Mouse (Mus musculus) G1E (cell line): ENCODE data around the gene Vps53. TPM values are rescaled to one million over a fixed set of nuclear protein-coding genes. Genes with fewer than 3 reads are reported as not detected.

Experiments
- ATAC-seq: 2 replicates; pipeline ENCODE4 v1.8.0; 2016; ENCODE audit warnings: mild to moderate bottlenecking; ENCODE audit not compliant: insufficient number of reproducible peaks, poor library complexity, low FRiP score, severe bottlenecking; ENCODE audit errors: extremely low read depth
- DNase-seq: peaks from one replicate; pipeline ENCODE4 v3.0.0; 2012; ENCODE audit warnings: low spot score
- H3K27me3 ChIP-seq: 2 replicates; pipeline ENCODE4 v1.6.1; 2012; ENCODE audit warnings: mild to moderate bottlenecking, low read length, inconsistent platforms; ENCODE audit not compliant: insufficient read depth
- H3K36me3 ChIP-seq: replicated peaks from 2 replicates; pipeline ENCODE3; 2012; ENCODE audit warnings: mild to moderate bottlenecking, inconsistent platforms
- H3K4me1 ChIP-seq: 2 replicates; pipeline ENCODE4 v1.6.1; 2012; ENCODE audit warnings: low read depth, low read length, inconsistent platforms, mixed read lengths; ENCODE audit not compliant: insufficient read depth
- H3K4me3 ChIP-seq: 2 replicates; pipeline ENCODE4 v1.5.1; 2012; ENCODE audit warnings: low read depth, mild to moderate bottlenecking, inconsistent platforms, low read length, moderate library complexity, mixed read lengths
- H3K9me3 ChIP-seq: replicated peaks from 2 replicates; pipeline ENCODE4 v1.6.1; 2012; ENCODE audit warnings: inconsistent platforms
- CTCF ChIP-seq: IDR thresholded peaks from 2 replicates; pipeline ENCODE4 v1.5.1; 2012; ENCODE audit warnings: low read depth, low read length, inconsistent platforms, mixed read lengths
- GATA1 ChIP-seq: IDR thresholded peaks from 2 replicates; pipeline ENCODE4 v1.6.1; 2012; ENCODE audit warnings: borderline replicate concordance, low read length, inconsistent platforms, mixed read lengths
- GATA2 ChIP-seq: IDR thresholded peaks from 2 replicates; pipeline ENCODE4 v1.6.1; 2012; ENCODE audit warnings: low read depth, low read length, inconsistent platforms, borderline replicate concordance
- POLR2AphosphoS5 ChIP-seq: IDR thresholded peaks from 2 replicates; pipeline ENCODE4 v1.6.1; 2012; ENCODE audit warnings: low read depth, low read length, inconsistent platforms; ENCODE audit not compliant: insufficient replicate concordance
- TAL1 ChIP-seq: conservative IDR thresholded peaks from 2 replicates; pipeline ENCODE4 v1.6.1; 2012; ENCODE audit warnings: low read depth, low read length, inconsistent platforms, mixed read lengths
- polyA plus RNA-seq: library from polyadenylated mRNA; stranded (reverse); fragments of >175 nt; gene quantifications from 2 replicates; pipeline ENCODE4 v1.2.3, GENCODE M21; 2012
- total RNA-seq, 2 experiments: library from RNA; stranded (forward) in 1 of 2; stranded (reverse) in 1 of 2; fragments of 200-1000 nt in 1 of 2; fragments of >200 nt in 1 of 2; fragmentation: Nextera tagmentation in 1 of 2; gene quantifications; 2 replicates each; pipeline ENCODE4 v1.2.3; 2014 to 2017

The Vps53 gene
- total and polyA plus RNA-seq, 3 experiments: 26.1 to 39.3 (median 35.5) TPM

GRCm38 (mm10) chr11:76154200-76154599, 25.2 kb downstream of the Vps53 start:
- TF ChIP-seq POLR2AphosphoS5 (no peak), GATA2 (no peak), GATA1 (no peak), CTCF (no peak)
- H3K9me3 ChIP-seq: no peaks in the 10 kb centered on the region
- H3K4me3 ChIP-seq: no peak overlapping the region
- peaks cover 58% of the 10 kb centered on the region for H3K36me3 ChIP-seq
- H3K4me1 ChIP-seq: 0 out of 2 replicates have a peak, but pooled peaks cover 5% of the 10 kb centered on the region
- no peaks in the 10 kb centered on the region for H3K27me3 ChIP-seq
- no peak for DNase-seq
- no peak for ATAC-seq

- no peak for ATAC-seq
- no peak for DNase-seq
- H3K4me3 ChIP-seq: no peak overlapping the region
- no peaks in the 10 kb centered on the region for H3K27me3 ChIP-seq
- H3K36me3 ChIP-seq: peaks cover 59% of the 10 kb centered on the region
- no peaks in the 10 kb centered on the region for H3K9me3 ChIP-seq
- 0 out of 2 replicates have a peak, but pooled peaks cover 5% of the 10 kb centered on the region for H3K4me1 ChIP-seq
- TF ChIP-seq GATA1: no peak
- no peak for TF ChIP-seq GATA2
- TF ChIP-seq POLR2AphosphoS5: no peak
- TF ChIP-seq CTCF: no peak
- TF ChIP-seq TAL1: no peak
Observed at GRCm38 (mm10) chr11:76153236-76153951, 26.1 kb downstream of the Vps53 start.

GRCm38 (mm10) chr11:76150980-76151379, 28.5 kb downstream of the Vps53 start:
- ATAC-seq (no peak), DNase-seq (no peak)
- Histone ChIP-seq H3K4me1 (0 out of 2 replicates have a peak, but pooled peaks cover 5% of the 10 kb centered on the region), H3K27me3 (no peaks in the 10 kb centered on the region), H3K36me3 (peaks cover 49% of the 10 kb centered on the region), H3K4me3 (no peak overlapping the region), H3K9me3 (no peaks in the 10 kb centered on the region)
- TF ChIP-seq GATA2: no peak
- no peak for TF ChIP-seq CTCF
- no peak for TF ChIP-seq TAL1
- no peak for TF ChIP-seq POLR2AphosphoS5
- no peak for TF ChIP-seq GATA1

GRCm38 (mm10) chr11:76148055-76149008, 31.1 kb downstream of the Vps53 start:
- no peak for DNase-seq
- no peaks in the 10 kb centered on the region for H3K9me3 ChIP-seq

GRCm38 (mm10) chr11:76146187-76147010, 33.0 kb downstream of the Vps53 start:
- peaks cover 29% of the 10 kb centered on the region for H3K36me3 ChIP-seq
- no peaks in the 10 kb centered on the region for H3K9me3 ChIP-seq
- TF ChIP-seq POLR2AphosphoS5: no peak
- TF ChIP-seq CTCF: no peak
- no peak for TF ChIP-seq GATA2
- TF ChIP-seq GATA1: no peak
- no peak for TF ChIP-seq TAL1
- H3K4me3 ChIP-seq: no peak overlapping the region
- DNase-seq: no peak
- ATAC-seq: no peak
- no peaks in the 10 kb centered on the region for H3K27me3 ChIP-seq
- no peaks in the 10 kb centered on the region for H3K4me1 ChIP-seq

More at GRCm38 (mm10) chr11:76148055-76149008, 31.1 kb downstream of the Vps53 start:
- Histone ChIP-seq H3K36me3 (peaks cover 34% of the 10 kb centered on the region), H3K4me3 (no peak overlapping the region), H3K27me3 (no peaks in the 10 kb centered on the region), H3K4me1 (0 out of 2 replicates have a peak, but pooled peaks cover 4% of the 10 kb centered on the region)
- ATAC-seq: no peak
- TF ChIP-seq POLR2AphosphoS5: no peak
- no peak for TF ChIP-seq CTCF
- no peak for TF ChIP-seq TAL1
- TF ChIP-seq GATA1: no peak
- TF ChIP-seq GATA2: no peak

- no peaks in the 10 kb centered on the region for H3K4me1 ChIP-seq
- H3K36me3 ChIP-seq: peaks cover 23% of the 10 kb centered on the region
- H3K27me3 ChIP-seq: no peaks in the 10 kb centered on the region
- ATAC-seq (no peak), DNase-seq (no peak)
- TF ChIP-seq GATA2 (no peak), POLR2AphosphoS5 (no peak), TAL1 (no peak), CTCF (no peak), GATA1 (no peak)
- no peak overlapping the region for H3K4me3 ChIP-seq
- no peaks in the 10 kb centered on the region for H3K9me3 ChIP-seq
Observed at GRCm38 (mm10) chr11:76145169-76145568, 34.3 kb downstream of the Vps53 start.
